Mouse (Mus musculus) megakaryocyte-erythroid progenitor cell, adult 5-6 weeks (primary cell): ENCODE results near the gene Jarid2. TPM values are rescaled to one million over a fixed set of nuclear protein-coding genes. Genes with fewer than 3 reads are reported as not detected.
A peak's percentile ranks its signal among the peaks of the same experiment; 100 is the strongest.

ENCODE experiments used
- ATAC-seq: replicated peaks from 2 replicates; pipeline ENCODE4 v1.8.0; 2016; ENCODE audit warnings: mild to moderate bottlenecking, inconsistent platforms; ENCODE audit not compliant: severe bottlenecking, poor library complexity, low FRiP score, low TSS enrichment
- total RNA-seq, 2 experiments: library from RNA; stranded (forward) in 1 of 2; stranded (reverse) in 1 of 2; fragments of 200-1000, 215-1000 nt in 1 of 2; fragments of >200 nt in 1 of 2; fragmentation: Nextera tagmentation in 1 of 2; gene quantifications; 2 replicates each; pipeline ENCODE4 v1.2.3; 2014 to 2017

Jarid2 gene
- total RNA-seq, 2 experiments from 2014 or later = 28.1 to 37.0 TPM

- peak; percentile 75 for ATAC-seq
Measured at GRCm38 (mm10) chr13:44819400-44819799, 90.1 kb downstream of the Jarid2 start.

- no peak for ATAC-seq
Measured at GRCm38 (mm10) chr13:44822578-44822977, 93.3 kb downstream of the Jarid2 start.

GRCm38 (mm10) chr13:44828903-44829302 lies 99.6 kb downstream of the Jarid2 start:
- ATAC-seq = no peak

- ATAC-seq = no peak
Measured at GRCm38 (mm10) chr13:44832104-44832503, 102.8 kb downstream of the Jarid2 start.

- ATAC-seq = no peak
Measured at GRCm38 (mm10) chr13:44832866-44833265, 103.6 kb downstream of the Jarid2 start.

GRCm38 (mm10) chr13:44833353-44833752 lies 104.1 kb downstream of the Jarid2 start:
- no peak for ATAC-seq

- no peak for ATAC-seq
Measured at GRCm38 (mm10) chr13:44837445-44837844, 108.2 kb downstream of the Jarid2 start.

GRCm38 (mm10) chr13:44839866-44840835 lies 110.9 kb downstream of the Jarid2 start:
- no peak; the same call in 1 of the 2 replicates for ATAC-seq

GRCm38 (mm10) chr13:44851426-44851825 lies 122.2 kb downstream of the Jarid2 start:
- no peak for ATAC-seq

- ATAC-seq = no peak
Measured at GRCm38 (mm10) chr13:44852024-44852423, 122.8 kb downstream of the Jarid2 start.

GRCm38 (mm10) chr13:44865566-44865965 lies 136.3 kb downstream of the Jarid2 start:
- ATAC-seq = no peak

- no peak for ATAC-seq
Measured at GRCm38 (mm10) chr13:44868037-44868650, 138.9 kb downstream of the Jarid2 start.

- peak; percentile 94; the same call in 1 of the 2 replicates for ATAC-seq
Measured at GRCm38 (mm10) chr13:44869418-44870119, 140.3 kb downstream of the Jarid2 start.

GRCm38 (mm10) chr13:44876799-44877198 lies 147.5 kb downstream of the Jarid2 start:
- ATAC-seq = no peak

GRCm38 (mm10) chr13:44881001-44881400 lies 151.7 kb downstream of the Jarid2 start:
- ATAC-seq = no peak

GRCm38 (mm10) chr13:44886221-44886620 lies 156.9 kb downstream of the Jarid2 start:
- no peak for ATAC-seq

GRCm38 (mm10) chr13:44890612-44891011 lies 161.3 kb downstream of the Jarid2 start:
- no peak for ATAC-seq

GRCm38 (mm10) chr13:44891813-44892730 lies 162.8 kb downstream of the Jarid2 start:
- no peak for ATAC-seq

GRCm38 (mm10) chr13:44896211-44896610 lies 166.9 kb downstream of the Jarid2 start:
- ATAC-seq = no peak
